Comparison of ENCODE assay signal across 15 mouse cellular contexts in genomic region chr5:121146275-121146674, GRCm38 (mm10). TPM values are rescaled to one million over a fixed set of nuclear protein-coding genes. Genes with fewer than 3 reads are reported as not detected.
A peak's percentile ranks its signal among the peaks of the same experiment; 100 is the strongest.
DNase-seq lines count a peak whose midpoint lies in the region; ATAC-seq and TF ChIP-seq lines count a peak whose summit lies in the region.
"Had no signal": no experiment of that assay in that cellular context is flagged by ENCODE, and none has a peak within 500 bp of the region (broad histone marks: within the 10 kb centered on the region; RNA-seq: fewer than 3 reads in every experiment).

No protein-coding gene starts in this region.

- H3K4me2 ChIP-seq in hindbrain, embryonic 12.5 days (replicated peaks) = no peak overlapping the region
- H3K4me2 ChIP-seq in hindbrain, embryonic 11.5 days (replicated peaks; ENCODE audit: low read depth, low read length) = no peak overlapping the region
- no peak overlapping the region for H3K4me2 ChIP-seq in kidney, postnatal 0 days (ENCODE audit: low read length)
- H3K4me2 ChIP-seq: embryonic facial prominence, embryonic 12.5 days; intestine, embryonic 15.5 days had no signal

- H3K27me3 ChIP-seq in hindbrain, embryonic 12.5 days = no peaks in the 10 kb centered on the region
- H3K27me3 ChIP-seq in hindbrain, embryonic 11.5 days (ENCODE audit: control insufficient read depth, insufficient read depth, low read length) = no peaks in the 10 kb centered on the region
- H3K27me3 ChIP-seq in kidney, postnatal 0 days (ENCODE audit: insufficient read depth, low read length) = no peaks in the 10 kb centered on the region
- H3K27me3 ChIP-seq: CH12.LX; embryonic facial prominence, embryonic 12.5 days; intestine, embryonic 15.5 days had no signal

- peaks cover 76% of the 10 kb centered on the region for H3K36me3 ChIP-seq in hindbrain, embryonic 12.5 days
- H3K36me3 ChIP-seq in hindbrain, embryonic 11.5 days (ENCODE audit: control insufficient read depth, insufficient read depth, low read length) = peaks cover 5% of the 10 kb centered on the region; the same call in 1 of the 2 replicates
- H3K36me3 ChIP-seq in kidney, postnatal 0 days (ENCODE audit: insufficient read depth, low read length) = peaks cover 53% of the 10 kb centered on the region

- H3K27ac ChIP-seq in hindbrain, embryonic 12.5 days = 0 out of 2 replicates have a peak overlapping the region, but pooled peaks have one; percentile 40
- H3K27ac ChIP-seq in hindbrain, embryonic 11.5 days (ENCODE audit: low read depth, low read length) = no peak overlapping the region
- H3K27ac ChIP-seq in kidney, postnatal 0 days = no peak overlapping the region
- H3K27ac ChIP-seq: embryonic facial prominence, embryonic 12.5 days; intestine, embryonic 15.5 days had no signal

- TF ChIP-seq CTCF in kidney, postnatal 0 days (IDR thresholded peaks at IDR 0.05; ENCODE audit: low read depth) = no peak

- peaks cover 5% of the 10 kb centered on the region; the same call in 1 of the 2 replicates for H3K4me1 ChIP-seq in hindbrain, embryonic 12.5 days
- no peaks in the 10 kb centered on the region for H3K4me1 ChIP-seq in hindbrain, embryonic 11.5 days (replicated peaks; ENCODE audit: control insufficient read depth, insufficient read depth, low read length)
- H3K4me1 ChIP-seq in kidney, postnatal 0 days (replicated peaks; ENCODE audit: insufficient read depth, low read length) = 0 out of 2 replicates have a peak, but pooled peaks cover 11% of the 10 kb centered on the region
- H3K4me1 ChIP-seq: embryonic facial prominence, embryonic 12.5 days; intestine, embryonic 15.5 days had no signal

- no peak for ATAC-seq in hindbrain, embryonic 12.5 days (ENCODE audit: low FRiP score)
- ATAC-seq in hindbrain, embryonic 11.5 days (ENCODE audit: low FRiP score) = no peak
- peak; percentile 64 for ATAC-seq in kidney, postnatal 0 days (replicated peaks; ENCODE audit: low FRiP score, low read depth)
- ATAC-seq: intestine, embryonic 15.5 days had no signal

- no peak for DNase-seq in hindbrain, embryonic 11.5 days (ENCODE audit: low spot score)
- DNase-seq in cerebellum, adult 8-10 months = peak; percentile 61
- peak; percentile 45 for DNase-seq in gastrocnemius, postnatal 10 days
- peak; percentile 24 for DNase-seq in kidney, postnatal 0 days (ENCODE audit: low spot score)
- DNase-seq in adrenal gland, postnatal 10 days = no peak
- DNase-seq in layer of hippocampus, adult 9-11 months = no peak
- no peak for DNase-seq in MN1 (ENCODE audit: low spot score)
- DNase-seq: liver; lung, postnatal 4 days; right cerebral cortex, postnatal 4 days; thymus, adult 2 months had no signal

- no peak overlapping the region for H3K4me3 ChIP-seq in hindbrain, embryonic 12.5 days
- H3K4me3 ChIP-seq in hindbrain, embryonic 11.5 days (ENCODE audit: low read depth, low read length) = no peak overlapping the region
- no peak overlapping the region for H3K4me3 ChIP-seq in kidney, postnatal 0 days (replicated peaks; ENCODE audit: low read depth, low read length)
- H3K4me3 ChIP-seq: embryonic facial prominence, embryonic 12.5 days; intestine, embryonic 15.5 days had no signal

- WGBS in hindbrain, embryonic 12.5 days = 90% methylated on average over 5 of the region's 5 CpGs
- WGBS in hindbrain, embryonic 11.5 days = 93% methylated on average over 5 of the region's 5 CpGs
- WGBS in kidney, postnatal 0 days = 50% methylated on average over 5 of the region's 5 CpGs

- no peak overlapping the region for H3K9ac ChIP-seq in hindbrain, embryonic 12.5 days
- no peak overlapping the region for H3K9ac ChIP-seq in hindbrain, embryonic 11.5 days (ENCODE audit: low read depth, low read length)
- H3K9ac ChIP-seq in kidney, postnatal 0 days (ENCODE audit: low read depth, low read length) = no peak overlapping the region
- H3K9ac ChIP-seq: embryonic facial prominence, embryonic 12.5 days; intestine, embryonic 15.5 days had no signal

- no peaks in the 10 kb centered on the region for H3K9me3 ChIP-seq in hindbrain, embryonic 12.5 days (replicated peaks)
- no peaks in the 10 kb centered on the region for H3K9me3 ChIP-seq in hindbrain, embryonic 11.5 days (ENCODE audit: control insufficient read depth, low read length)
- H3K9me3 ChIP-seq in kidney, postnatal 0 days (replicated peaks; ENCODE audit: low read length) = no peaks in the 10 kb centered on the region
- H3K9me3 ChIP-seq: embryonic facial prominence, embryonic 12.5 days; intestine, embryonic 15.5 days had no signal

RNA-seq across cellular contexts. Expression of gene Ptpn11, which starts 44.9 kb away (rescaled TPM):
- polyA plus RNA-seq in hindbrain, embryonic 12.5 days (2016; fragmentation: Nextera tagmentation; extraction: Ambion mirVana) = 21.4 and 22.7 TPM in 2 replicates
- 25.0 and 32.4 TPM in 2 replicates for polyA plus RNA-seq in hindbrain, embryonic 11.5 days (2014; fragmentation: Nextera tagmentation; extraction: Ambion mirVana)
- total RNA-seq in gastrocnemius, postnatal 10 days (2021) = 10 to 100 TPM; 68.7 to 72.8 TPM
- 20.0 and 20.8 TPM in 2 replicates for polyA plus RNA-seq in kidney, postnatal 0 days (2015; fragmentation: Nextera tagmentation; extraction: Ambion mirVana)
- total RNA-seq in adrenal gland, postnatal 10 days (2021) = 10 to 100 TPM; 85.8 to 88.5 TPM

RNA-seq across cellular contexts. Expression of gene Rpl6, which starts 58.0 kb away (rescaled TPM):
- polyA plus RNA-seq in hindbrain, embryonic 12.5 days (2016; fragmentation: Nextera tagmentation; extraction: Ambion mirVana) = 472 and 473 TPM in 2 replicates
- polyA plus RNA-seq in hindbrain, embryonic 11.5 days (2014; fragmentation: Nextera tagmentation; extraction: Ambion mirVana) = 619 and 657 TPM in 2 replicates
- 100 to 1,000 TPM; 744 to 776 TPM for total RNA-seq in gastrocnemius, postnatal 10 days (2021)
- 655 and 681 TPM in 2 replicates for polyA plus RNA-seq in kidney, postnatal 0 days (2015; fragmentation: Nextera tagmentation; extraction: Ambion mirVana)
- 1,000 to 10,000 TPM; 1,004 to 1,027 TPM for total RNA-seq in adrenal gland, postnatal 10 days (2021)

Comparison
In these comparisons a context has a peak if more than half of its experiments do, and no peak if none do; other contexts are left out.
1. DNase-seq: peak in cerebellum, adult 8-10 months (single experiment), gastrocnemius, postnatal 10 days (single experiment) and kidney, postnatal 0 days (single experiment); none in hindbrain, embryonic 11.5 days (single experiment), adrenal gland, postnatal 10 days (single experiment), layer of hippocampus, adult 9-11 months (single experiment) and MN1 (single experiment).